Mouse (Mus musculus) liver, postnatal 0 days (tissue): Measurements from ENCODE around the gene Ppp6r1. TPM values are rescaled to one million over a fixed set of nuclear protein-coding genes. Genes with fewer than 3 reads are reported as not detected.
A peak's percentile ranks its signal among the peaks of the same experiment; 100 is the strongest.

Experiments
- ATAC-seq: fragments of 200-750 bp; cut with Nextera tagmentation; 2 replicates; pipeline ENCODE4 v1.8.0; 2017; ENCODE audit warnings: mild to moderate bottlenecking, moderate library complexity
- DNase-seq: peaks from one replicate; pipeline ENCODE4 v3.0.0-alpha.2; 2016
- H3K27ac ChIP-seq: fragments of 300-500 bp; sonication (generic); 2 replicates; pipeline ENCODE4 v1.5.1; 2014; ENCODE audit warnings: antibody characterized with exemption, moderate library complexity, mild to moderate bottlenecking, low read depth
- H3K27me3 ChIP-seq: fragments of 300-500 bp; sonication (generic); 2 replicates; pipeline ENCODE4 v1.6.1; 2014; ENCODE audit warnings: low read length, control low read depth, mixed read lengths; ENCODE audit not compliant: insufficient read depth
- H3K36me3 ChIP-seq: fragments of 300-500 bp; sonication (generic); replicated peaks from 2 replicates; pipeline ENCODE4 v1.6.1; 2014; ENCODE audit warnings: mild to moderate bottlenecking, control low read depth, low read length, moderate library complexity, mixed read lengths; ENCODE audit not compliant: insufficient read depth
- H3K4me1 ChIP-seq: fragments of 300-500 bp; sonication (generic); 2 replicates; pipeline ENCODE4 v1.6.1; 2014; ENCODE audit warnings: antibody characterized with exemption, mild to moderate bottlenecking, control low read depth; ENCODE audit not compliant: insufficient read depth
- H3K4me2 ChIP-seq: fragments of 300-500 bp; sonication (generic); 2 replicates; pipeline ENCODE4 v1.6.1; 2014; ENCODE audit warnings: low read depth, mild to moderate bottlenecking, low read length, moderate library complexity, mixed read lengths
- H3K4me3 ChIP-seq: fragments of 300-500 bp; sonication (generic); 2 replicates; pipeline ENCODE4 v1.5.1; 2014; ENCODE audit warnings: low read depth, low read length
- H3K9ac ChIP-seq: fragments of 300-500 bp; sonication (generic); replicated peaks from 2 replicates; pipeline ENCODE4 v1.6.1; 2014; ENCODE audit warnings: mild to moderate bottlenecking, moderate library complexity
- H3K9me3 ChIP-seq: fragments of 300-500 bp; sonication (generic); 2 replicates; pipeline ENCODE4 v1.6.1; 2016; ENCODE audit warnings: mild to moderate bottlenecking, control low read depth, low read length, mixed read lengths
- CTCF ChIP-seq: sonication (generic); IDR thresholded peaks from 2 replicates; pipeline ENCODE4 v1.5.1; 2016; ENCODE audit warnings: antibody characterized with exemption, low read depth
- EP300 ChIP-seq: IDR thresholded peaks from 2 replicates; pipeline ENCODE4 v1.6.1; 2016; ENCODE audit warnings: antibody characterized with exemption, low read depth, mild to moderate bottlenecking
- WGBS: fragments of 180-500 bp; shearing (Covaris S2); extraction: QIAGEN DNeasy Blood & Tissue Kit; methylation state at CpG from one replicate; pipeline ENCODE4 v1.1.7; 2014; ENCODE audit not compliant: insufficient replicate concordance; 5-methylcytosine and 5-hydroxymethylcytosine counted together
- polyA plus RNA-seq: library from polyadenylated mRNA; unstranded; fragments of >200 nt; fragmentation: Nextera tagmentation; extraction: Ambion mirVana; gene quantifications from 2 replicates; pipeline ENCODE4 v1.2.1, GENCODE M21; 2015

The Ppp6r1 gene
- polyA plus RNA-seq, 1 experiment from 2014 or later = 4.5 TPM

- Histone ChIP-seq H3K27ac (no peak overlapping the region), H3K27me3 (no peaks in the 10 kb centered on the region), H3K4me1 (peaks cover 27% of the 10 kb centered on the region), H3K36me3 (peaks cover 54% of the 10 kb centered on the region), H3K4me3 (no peak overlapping the region), H3K9me3 (no peaks in the 10 kb centered on the region), H3K9ac (no peak overlapping the region), H3K4me2 (no peak overlapping the region)
- no peak for TF ChIP-seq EP300
- no peak for TF ChIP-seq CTCF
- peak; percentile 66 for ATAC-seq
- 23% methylated on average over 6 of the region's 6 CpGs for WGBS
- no peak for DNase-seq
Measured at GRCm38 (mm10) chr7:4647291-4647690, 11.5 kb downstream of the Ppp6r1 start.

DNA sequence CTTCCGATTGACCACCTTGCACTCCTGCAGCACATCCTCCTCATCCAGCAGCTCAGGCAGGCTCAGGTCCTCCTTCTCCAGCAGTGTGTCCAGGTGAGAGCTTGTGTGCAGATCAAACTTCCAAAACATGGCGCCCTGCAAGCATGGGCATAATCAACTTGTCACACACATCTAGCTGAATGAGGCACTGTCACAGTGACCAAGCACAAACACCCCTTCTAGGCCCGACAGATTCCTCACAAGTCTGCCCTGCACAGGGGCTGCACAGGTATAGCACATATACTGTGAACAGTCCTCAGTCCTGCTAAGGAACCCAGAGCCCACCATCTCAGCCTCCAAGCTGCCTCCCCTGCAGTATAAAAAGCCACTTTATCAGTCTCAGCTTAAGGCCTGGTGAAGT lies 12.0 kb downstream of the Ppp6r1 start:
- H3K27me3 ChIP-seq = no peaks in the 10 kb centered on the region
- no peak overlapping the region for H3K27ac ChIP-seq
- TF ChIP-seq CTCF (no peak), EP300 (no peak)
- WGBS = 86% methylated on average over 3 of the region's 3 CpGs
- no peak overlapping the region for H3K9ac ChIP-seq
- DNase-seq (no peak), ATAC-seq (peak; percentile 36)
- peaks cover 22% of the 10 kb centered on the region for H3K4me1 ChIP-seq
- H3K9me3 ChIP-seq = no peaks in the 10 kb centered on the region
- no peak overlapping the region for H3K4me3 ChIP-seq
- peaks cover 54% of the 10 kb centered on the region for H3K36me3 ChIP-seq
- no peak overlapping the region for H3K4me2 ChIP-seq

GRCm38 (mm10) chr7:4643225-4643624 lies 15.6 kb downstream of the Ppp6r1 start:
- Histone ChIP-seq H3K27me3 (no peaks in the 10 kb centered on the region), H3K4me2 (no peak overlapping the region), H3K4me3 (no peak overlapping the region), H3K36me3 (peaks cover 73% of the 10 kb centered on the region), H3K9ac (no peak overlapping the region), H3K27ac (no peak overlapping the region), H3K9me3 (no peaks in the 10 kb centered on the region), H3K4me1 (peaks cover 11% of the 10 kb centered on the region)
- ATAC-seq (no peak), DNase-seq (no peak)
- WGBS = 64% methylated on average over 6 of the region's 6 CpGs
- TF ChIP-seq CTCF (no peak), EP300 (no peak)

- H3K9ac ChIP-seq = no peak overlapping the region
- H3K27me3 ChIP-seq = no peaks in the 10 kb centered on the region
- DNase-seq (no peak), ATAC-seq (no peak)
- H3K4me2 ChIP-seq = no peak overlapping the region
- TF ChIP-seq EP300 (no peak), CTCF (no peak)
- H3K4me3 ChIP-seq = no peak overlapping the region
- no peak overlapping the region for H3K27ac ChIP-seq
- H3K9me3 ChIP-seq = no peaks in the 10 kb centered on the region
- WGBS = 94% methylated on average over 7 of the region's 7 CpGs
- peaks cover 77% of the 10 kb centered on the region for H3K36me3 ChIP-seq
- H3K4me1 ChIP-seq = peaks cover under 1% of the 10 kb centered on the region; the same call in 1 of the 2 replicates
Measured at GRCm38 (mm10) chr7:4641956-4642355, 16.9 kb downstream of the Ppp6r1 start.

DNA sequence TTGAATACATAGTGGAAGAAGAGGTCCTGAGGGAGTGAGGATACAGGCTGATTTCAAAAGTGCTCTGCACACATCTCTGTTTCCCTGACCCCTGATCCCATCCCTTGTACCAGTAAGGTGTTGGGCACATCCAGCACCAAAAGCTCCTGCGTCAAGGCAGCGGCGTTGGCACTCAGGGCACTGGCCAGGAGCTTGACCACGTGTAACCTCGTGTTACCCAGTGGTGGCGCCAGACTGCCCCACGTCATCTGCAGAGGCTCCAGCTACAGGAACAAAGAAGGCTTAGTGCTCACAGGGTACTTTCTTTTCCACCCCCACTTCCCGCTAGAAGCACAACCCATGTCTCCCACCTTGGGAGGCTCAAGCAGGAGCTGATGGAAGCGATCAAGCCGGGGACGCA lies 17.7 kb downstream of the Ppp6r1 start:
- TF ChIP-seq EP300 = no peak
- peak; percentile 36; the same call in 1 of the 2 replicates for TF ChIP-seq CTCF
- Histone ChIP-seq H3K36me3 (peaks cover 72% of the 10 kb centered on the region), H3K4me1 (no peaks in the 10 kb centered on the region), H3K4me3 (no peak overlapping the region), H3K27ac (no peak overlapping the region), H3K4me2 (no peak overlapping the region), H3K9ac (no peak overlapping the region), H3K9me3 (no peaks in the 10 kb centered on the region), H3K27me3 (no peaks in the 10 kb centered on the region)
- DNase-seq (no peak), ATAC-seq (no peak)
- 81% methylated on average over 11 of the region's 11 CpGs for WGBS

- peaks cover 6% of the 10 kb centered on the region; the same call in 1 of the 2 replicates for H3K4me1 ChIP-seq
- DNase-seq (no peak), ATAC-seq (no peak)
- TF ChIP-seq CTCF (no peak), EP300 (no peak)
- no peak overlapping the region for H3K27ac ChIP-seq
- no peak overlapping the region for H3K4me3 ChIP-seq
- WGBS = 64% methylated on average over 4 of the region's 4 CpGs
- H3K9me3 ChIP-seq = no peaks in the 10 kb centered on the region
- no peak overlapping the region for H3K9ac ChIP-seq
- H3K4me2 ChIP-seq = no peak overlapping the region
- H3K27me3 ChIP-seq = no peaks in the 10 kb centered on the region
- H3K36me3 ChIP-seq = peaks cover 70% of the 10 kb centered on the region
Measured at GRCm38 (mm10) chr7:4636179-4636578, 22.6 kb downstream of the Ppp6r1 start.

DNA sequence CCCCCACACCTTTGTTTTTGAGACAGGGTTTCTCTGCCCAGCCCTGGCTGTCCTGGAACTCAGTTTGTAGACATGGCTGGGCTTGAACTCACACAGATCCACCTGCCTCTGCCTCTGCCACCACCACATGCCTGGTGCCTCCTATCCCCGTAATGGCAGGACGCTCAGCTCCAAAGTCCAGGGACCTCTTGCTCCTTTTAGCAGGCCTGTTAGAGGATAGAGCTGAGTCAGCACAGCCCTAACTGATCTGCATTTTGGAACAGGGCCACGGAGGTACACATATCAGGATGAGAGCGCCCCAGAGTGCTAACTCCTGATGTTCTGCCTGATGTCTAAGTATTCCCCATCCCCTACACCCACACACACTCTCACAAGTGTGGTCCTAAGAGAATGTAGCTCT lies 27.8 kb downstream of the Ppp6r1 start, which contains the start of gene Tmem86b:
TSS of gene Tmem86b (minus strand) at position 392 of the 400 bp plus-strand sequence.
- Histone ChIP-seq H3K4me3 (peak within 1 kb of the TSS; percentile 55), H3K9ac (peak within 1 kb of the TSS; percentile 70), H3K36me3 (peaks cover 52% of the 10 kb centered on the region), H3K27ac (peak within 1 kb of the TSS; percentile 87), H3K4me2 (peak within 1 kb of the TSS; percentile 76), H3K27me3 (no peaks in the 10 kb centered on the region), H3K9me3 (no peaks in the 10 kb centered on the region), H3K4me1 (peaks cover 40% of the 10 kb centered on the region)
- ATAC-seq (peak; percentile 65), DNase-seq (peak; percentile 74)
- 46% methylated on average over 4 of the region's 4 CpGs for WGBS
- TF ChIP-seq EP300 (no peak; the same call in 1 of the 2 replicates), CTCF (no peak)
